Mouse (Mus musculus): Measurements from ENCODE around the gene Col15a1. TPM values are rescaled to one million over a fixed set of nuclear protein-coding genes. Genes with fewer than 3 reads are reported as not detected.

The Col15a1 gene
- 89.9 TPM for polyA plus RNA-seq (2014; fragmentation: Illumina TruSeq; extraction: RNeasy Lipid Tissue Mini Kit (QIAGEN cat#74804); ENCODE audit: low read depth, low replicate concordance)

GRCm38 (mm10) chr4:47207969-47208420 lies at the start of gene Col15a1:
Gene Col15a1, plus strand, starts transcription at chr4:47208161.

GRCm38 (mm10) chr4:47352803-47353388 lies 144.9 kb downstream of the Col15a1 start, which contains the start of gene Tgfbr1:
Gene Tgfbr1, plus strand, starts transcription at chr4:47353222.

Other genes with a start within 250 kb of the Col15a1 start
- gene Gabbr2, start 216.3 kb upstream of the Col15a1 start, polyA plus RNA-seq (2014; fragmentation: Illumina TruSeq; extraction: RNeasy Lipid Tissue Mini Kit (QIAGEN cat#74804); ENCODE audit: low read depth, low replicate concordance), result 0.62 TPM
- gene Anks6, start 150.7 kb upstream of the Col15a1 start, polyA plus RNA-seq (2014; fragmentation: Illumina TruSeq; extraction: RNeasy Lipid Tissue Mini Kit (QIAGEN cat#74804); ENCODE audit: low read depth, low replicate concordance), result 8.9 TPM
- 40.1 TPM for gene Galnt12, start 116.3 kb upstream of the Col15a1 start, polyA plus RNA-seq (2014; fragmentation: Illumina TruSeq; extraction: RNeasy Lipid Tissue Mini Kit (QIAGEN cat#74804); ENCODE audit: low read depth, low replicate concordance)
- gene Tgfbr1, start 145.1 kb downstream of the Col15a1 start, polyA plus RNA-seq (2014; fragmentation: Illumina TruSeq; extraction: RNeasy Lipid Tissue Mini Kit (QIAGEN cat#74804); ENCODE audit: low read depth, low replicate concordance), result 28.6 TPM